Mouse (Mus musculus): ENCODE results near the gene Wdr53. TPM values are rescaled to one million over a fixed set of nuclear protein-coding genes. Genes with fewer than 3 reads are reported as not detected.
"Not testable (repeated sequence)": the region's sequence is repeated elsewhere in the genome, so short reads cannot be mapped to it uniquely, and the experiment has no call there.

Wdr53 gene
- polyA plus RNA-seq (2015; fragmentation: Nextera tagmentation; extraction: Ambion mirVana) = 8.4 and 11.0 TPM in 2 replicates

DNA sequence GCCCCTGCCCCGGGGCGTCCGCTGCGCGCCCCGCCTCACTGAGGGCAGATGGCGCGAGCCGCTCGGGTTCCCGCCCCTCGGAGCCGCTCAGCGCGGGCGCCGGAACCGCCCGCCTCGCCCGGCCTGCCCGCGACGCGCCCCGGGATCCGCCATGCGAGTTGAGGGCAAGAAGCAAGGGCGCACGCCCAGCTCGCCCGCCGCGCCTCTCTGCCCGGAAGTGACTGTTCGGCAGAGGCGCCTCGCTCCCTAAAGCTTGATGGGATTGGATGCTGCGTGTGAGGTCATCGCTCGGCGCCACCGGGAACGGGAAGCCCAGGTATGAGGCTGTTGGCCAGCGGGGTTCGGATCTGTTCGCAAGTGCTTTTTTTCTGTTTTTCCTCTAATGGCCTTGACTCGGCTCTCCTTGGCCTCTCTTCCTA lies at the start of gene Wdr53, which contains the start of gene Fbxo45:
TSS of gene Wdr53 (plus strand) at position 276 of the 419 bp plus-strand sequence.
TSS of gene Fbxo45 (minus strand) at position 207 of the 419 bp plus-strand sequence.
- Histone ChIP-seq H3K27me3 (replicated peaks) (no peaks in the 10 kb centered on the region), H3K36me3 (peaks cover 3% of the 10 kb centered on the region), H3K4me2 (peak within 1 kb of the TSS; percentile 87), H3K27ac (replicated peaks) (peak within 1 kb of the TSS; percentile 94), H3K9ac (peak within 1 kb of the TSS; percentile 94), H3K4me1 (peaks cover 36% of the 10 kb centered on the region), H3K4me3 (peak within 1 kb of the TSS; percentile 83), H3K9me3 (no peaks in the 10 kb centered on the region)
- peak; percentile 96 for ATAC-seq (ENCODE audit: extremely low read depth, insufficient number of reproducible peaks, low FRiP score, low TSS enrichment)
- under 1% methylated on average over 48 of the region's 48 CpGs for WGBS

DNA sequence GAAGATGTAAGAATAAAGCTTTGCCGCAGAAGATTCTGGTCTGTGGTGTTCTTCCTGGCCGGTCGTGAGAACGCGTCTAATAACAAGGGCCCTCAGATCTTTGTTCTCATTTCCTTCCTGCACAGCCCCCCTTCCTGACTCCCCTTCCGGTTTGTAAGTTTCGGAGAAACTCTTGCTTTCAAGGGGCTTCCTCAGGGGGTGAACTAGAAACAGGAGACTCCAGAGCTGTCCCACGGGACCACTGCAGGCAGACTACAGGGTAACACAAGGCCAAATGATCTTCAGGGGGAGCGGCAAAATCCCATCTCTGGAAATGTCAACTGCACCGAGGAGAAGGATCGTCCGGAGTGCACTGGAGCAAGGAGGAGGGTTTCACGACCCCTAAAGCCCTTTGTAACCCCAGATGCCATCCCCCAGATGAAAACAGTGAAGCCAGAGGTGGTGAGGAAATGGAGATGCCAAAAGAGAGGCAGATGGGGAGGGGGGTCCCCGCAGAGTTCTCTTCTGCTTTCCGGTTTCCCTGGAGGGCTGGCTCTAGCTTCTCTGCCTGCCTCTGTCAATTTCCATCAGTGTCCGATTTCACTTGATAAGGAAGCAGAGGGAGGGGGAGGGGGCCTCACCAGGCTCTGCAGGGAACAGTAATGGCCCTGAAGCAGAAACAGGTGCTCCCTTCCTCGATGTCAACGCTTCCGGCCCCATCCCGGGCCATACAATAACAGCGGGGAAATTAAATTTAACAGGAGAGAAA lies 46.6 kb upstream of the Wdr53 start:
- Histone ChIP-seq H3K4me2 (peak overlapping the region; percentile 37), H3K27me3 (replicated peaks) (no peaks in the 10 kb centered on the region), H3K4me3 (peak overlapping the region; percentile 23), H3K9me3 (0 out of 2 replicates have a peak, but pooled peaks cover 5% of the 10 kb centered on the region), H3K36me3 (no peaks in the 10 kb centered on the region), H3K4me1 (no peaks in the 10 kb centered on the region), H3K27ac (replicated peaks) (peak overlapping the region; percentile 70), H3K9ac (peak overlapping the region; percentile 19; the same call in 1 of the 2 replicates)
- WGBS = 72% methylated on average over 21 of the region's 21 CpGs
- no peak for ATAC-seq (ENCODE audit: extremely low read depth, insufficient number of reproducible peaks, low FRiP score, low TSS enrichment)

DNA sequence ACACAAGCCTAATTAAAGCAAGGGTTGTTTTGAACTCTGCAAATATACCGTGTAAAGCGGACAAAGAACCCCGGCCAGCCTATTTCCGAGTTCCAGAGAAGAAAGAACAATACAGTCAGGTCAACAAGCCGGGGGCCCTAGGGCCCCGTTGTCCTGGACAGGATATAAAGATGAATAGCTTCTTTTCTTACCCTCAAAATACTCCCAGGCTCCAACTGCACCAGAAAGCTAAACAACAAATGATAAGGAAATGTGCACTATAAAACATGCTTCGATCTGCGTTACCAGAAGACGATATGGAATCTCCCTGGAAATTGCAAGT lies 46.1 kb upstream of the Wdr53 start:
- no peaks in the 10 kb centered on the region for H3K27me3 ChIP-seq (replicated peaks)
- H3K27ac ChIP-seq (replicated peaks) = peak overlapping the region; percentile 70; the same call in 1 of the 2 replicates
- no peak overlapping the region for H3K9ac ChIP-seq
- 0 out of 2 replicates have a peak, but pooled peaks cover 5% of the 10 kb centered on the region for H3K9me3 ChIP-seq
- no peaks in the 10 kb centered on the region for H3K4me1 ChIP-seq
- no peaks in the 10 kb centered on the region for H3K36me3 ChIP-seq
- ATAC-seq (ENCODE audit: extremely low read depth, insufficient number of reproducible peaks, low FRiP score, low TSS enrichment) = no peak
- H3K4me2 ChIP-seq = peak overlapping the region; percentile 37
- H3K4me3 ChIP-seq = peak overlapping the region; percentile 23; the same call in 1 of the 2 replicates
- WGBS = 67% methylated on average over 9 of the region's 9 CpGs

DNA sequence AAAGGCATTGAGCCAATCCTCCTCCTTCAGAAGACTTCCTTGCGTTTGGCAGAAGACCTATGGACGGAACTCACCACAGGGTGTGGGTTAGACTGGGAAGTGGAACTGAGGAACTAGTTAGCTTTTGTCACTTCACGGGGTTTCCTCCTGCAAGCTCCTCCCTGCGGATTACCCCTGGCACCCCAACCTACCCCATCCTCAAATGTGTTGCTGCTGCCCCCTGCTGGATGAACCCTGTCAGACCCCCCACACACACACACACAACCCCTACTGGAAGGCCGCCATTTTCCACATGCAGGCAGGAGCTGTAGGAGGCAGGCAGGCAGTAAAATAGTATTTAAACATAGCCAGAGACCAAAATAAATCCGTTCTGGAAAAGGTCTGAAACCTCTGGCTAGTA lies 44.3 kb upstream of the Wdr53 start:
- Histone ChIP-seq H3K27ac (replicated peaks) (no peak overlapping the region), H3K4me1 (no peaks in the 10 kb centered on the region), H3K4me2 (no peak overlapping the region), H3K4me3 (no peak overlapping the region), H3K9ac (no peak overlapping the region), H3K9me3 (0 out of 2 replicates have a peak, but pooled peaks cover 5% of the 10 kb centered on the region), H3K27me3 (replicated peaks) (no peaks in the 10 kb centered on the region), H3K36me3 (no peaks in the 10 kb centered on the region)
- no peak for ATAC-seq (ENCODE audit: extremely low read depth, insufficient number of reproducible peaks, low FRiP score, low TSS enrichment)
- WGBS = 71% methylated on average over 6 of the region's 6 CpGs

DNA sequence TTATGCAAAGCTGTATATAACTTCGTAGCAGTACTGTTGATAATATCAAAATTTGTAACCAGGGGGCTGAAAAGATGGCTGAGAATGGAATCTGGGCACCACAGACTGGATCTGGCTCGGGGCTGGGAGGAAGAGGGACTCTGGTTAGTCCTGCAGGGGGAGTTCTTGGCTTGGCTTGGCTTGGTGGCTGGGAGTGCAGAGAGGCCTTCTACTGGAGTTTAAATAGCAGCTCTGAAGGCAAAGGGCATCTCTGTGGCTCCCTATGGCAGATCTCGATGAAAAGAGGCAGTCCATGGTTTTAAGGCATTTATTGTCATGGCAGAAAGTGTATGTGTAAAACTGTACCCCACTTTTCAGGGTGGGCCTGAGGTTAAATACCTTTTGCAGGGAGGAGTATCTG lies 42.1 kb upstream of the Wdr53 start:
- Histone ChIP-seq H3K36me3 (no peaks in the 10 kb centered on the region), H3K9me3 (peaks cover 14% of the 10 kb centered on the region; the same call in 1 of the 2 replicates), H3K4me3 (no peak overlapping the region), H3K4me2 (no peak overlapping the region), H3K4me1 (no peaks in the 10 kb centered on the region), H3K27me3 (replicated peaks) (no peaks in the 10 kb centered on the region), H3K9ac (no peak overlapping the region), H3K27ac (replicated peaks) (no peak overlapping the region)
- no peak for ATAC-seq (ENCODE audit: extremely low read depth, insufficient number of reproducible peaks, low FRiP score, low TSS enrichment)
- WGBS = 45% methylated on average over 3 of the region's 3 CpGs

DNA sequence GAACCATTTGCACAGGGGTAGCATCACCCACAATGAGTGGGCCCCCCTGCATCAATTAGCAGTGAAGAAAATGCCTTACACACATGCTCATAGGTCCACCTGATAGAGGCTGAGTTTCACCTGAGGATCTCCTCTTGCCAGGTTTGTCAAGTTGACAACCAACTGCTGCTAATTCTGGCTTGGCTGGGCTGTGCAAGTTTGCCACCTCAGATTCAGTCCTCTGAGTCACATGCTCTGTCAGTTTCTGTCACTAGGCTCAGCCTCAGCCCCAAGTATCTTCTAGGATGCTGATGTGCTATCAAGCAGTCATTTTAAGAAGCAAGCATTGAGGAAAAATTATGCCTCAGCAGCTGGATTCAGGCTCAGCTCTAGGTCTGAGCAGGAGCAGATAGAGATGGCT lies 32.9 kb upstream of the Wdr53 start:
- Histone ChIP-seq H3K4me1 (peaks cover 7% of the 10 kb centered on the region; the same call in 1 of the 2 replicates), H3K9ac (no peak overlapping the region), H3K27me3 (replicated peaks) (no peaks in the 10 kb centered on the region), H3K36me3 (no peaks in the 10 kb centered on the region), H3K4me3 (no peak overlapping the region), H3K9me3 (peaks cover 8% of the 10 kb centered on the region; the same call in 1 of the 2 replicates), H3K4me2 (no peak overlapping the region), H3K27ac (replicated peaks) (0 out of 2 replicates have a peak overlapping the region, but pooled peaks have one; percentile 36)
- ATAC-seq (ENCODE audit: extremely low read depth, insufficient number of reproducible peaks, low FRiP score, low TSS enrichment) = no peak

DNA sequence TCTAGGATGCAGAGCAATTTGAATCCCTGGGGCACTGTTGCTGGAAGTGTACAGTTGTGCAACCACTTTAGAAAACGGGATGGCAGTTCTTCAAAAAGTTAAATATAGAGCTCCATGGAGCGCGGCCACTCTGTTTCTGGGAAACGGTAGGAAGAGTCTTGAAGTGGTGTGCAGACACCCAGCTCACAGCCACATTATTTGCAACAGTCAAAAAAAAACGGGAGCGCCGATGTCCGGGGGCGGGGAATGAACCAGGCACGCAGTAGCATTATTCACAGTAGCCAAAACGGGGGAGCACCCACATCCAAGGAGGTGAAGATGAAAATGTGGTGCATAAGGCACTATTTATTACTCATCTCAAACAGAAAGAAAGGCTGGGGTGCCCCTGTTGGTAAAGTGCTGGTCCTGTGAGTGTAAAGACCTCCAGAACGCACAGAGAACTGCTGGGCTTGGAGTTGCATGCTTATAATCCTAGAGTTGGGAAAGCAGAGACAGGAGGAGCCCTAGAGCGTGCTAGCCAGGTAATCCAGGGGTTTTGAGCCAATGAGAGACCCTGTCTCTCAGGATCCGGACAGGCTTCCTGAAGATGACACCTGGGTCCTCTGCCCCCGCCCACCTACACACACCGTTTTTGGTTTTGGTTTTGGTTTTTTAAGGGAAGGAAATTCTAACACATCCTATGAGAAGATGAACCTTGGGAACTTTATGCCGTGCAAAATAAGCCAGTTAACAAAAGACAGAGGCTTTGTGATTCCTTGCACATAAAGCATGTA lies 32.0 kb upstream of the Wdr53 start:
- Histone ChIP-seq H3K27me3 (replicated peaks) (no peaks in the 10 kb centered on the region), H3K27ac (replicated peaks) (peak overlapping the region; percentile 36; the same call in 1 of the 2 replicates), H3K9ac (0 out of 2 replicates have a peak overlapping the region, but pooled peaks have one; percentile 37), H3K4me3 (peak overlapping the region; percentile 27), H3K36me3 (no peaks in the 10 kb centered on the region), H3K9me3 (no peaks in the 10 kb centered on the region), H3K4me2 (peak overlapping the region; percentile 43), H3K4me1 (peaks cover 7% of the 10 kb centered on the region; the same call in 1 of the 2 replicates)
- 64% methylated on average over 17 of the region's 17 CpGs for WGBS
- no peak for ATAC-seq (ENCODE audit: extremely low read depth, insufficient number of reproducible peaks, low FRiP score, low TSS enrichment)

DNA sequence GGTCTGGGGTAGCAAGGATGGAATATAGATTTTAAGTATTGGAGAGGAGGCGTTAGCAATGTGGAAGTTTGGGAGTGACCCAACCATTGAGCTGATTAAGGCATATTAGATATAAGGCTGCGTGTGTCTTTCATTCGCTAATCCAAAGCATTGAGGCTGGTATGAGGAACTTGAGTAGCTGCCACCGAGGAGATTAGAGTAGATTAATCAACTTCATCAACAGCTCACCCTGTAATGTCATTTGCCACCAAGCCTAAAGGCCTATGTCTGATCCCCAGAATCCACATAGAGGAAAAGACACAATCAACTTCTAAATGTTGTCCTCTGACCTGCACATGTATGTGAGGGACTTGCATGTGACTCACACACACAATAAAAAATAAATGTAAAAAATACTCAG lies 25.2 kb upstream of the Wdr53 start:
- Histone ChIP-seq H3K4me2 (no peak overlapping the region), H3K9me3 (no peaks in the 10 kb centered on the region), H3K27me3 (replicated peaks) (no peaks in the 10 kb centered on the region), H3K27ac (replicated peaks) (no peak overlapping the region), H3K9ac (no peak overlapping the region), H3K4me1 (no peaks in the 10 kb centered on the region), H3K4me3 (no peak overlapping the region), H3K36me3 (no peaks in the 10 kb centered on the region)
- ATAC-seq (ENCODE audit: extremely low read depth, insufficient number of reproducible peaks, low FRiP score, low TSS enrichment) = no peak
- 74% methylated on average over 4 of the region's 4 CpGs for WGBS

DNA sequence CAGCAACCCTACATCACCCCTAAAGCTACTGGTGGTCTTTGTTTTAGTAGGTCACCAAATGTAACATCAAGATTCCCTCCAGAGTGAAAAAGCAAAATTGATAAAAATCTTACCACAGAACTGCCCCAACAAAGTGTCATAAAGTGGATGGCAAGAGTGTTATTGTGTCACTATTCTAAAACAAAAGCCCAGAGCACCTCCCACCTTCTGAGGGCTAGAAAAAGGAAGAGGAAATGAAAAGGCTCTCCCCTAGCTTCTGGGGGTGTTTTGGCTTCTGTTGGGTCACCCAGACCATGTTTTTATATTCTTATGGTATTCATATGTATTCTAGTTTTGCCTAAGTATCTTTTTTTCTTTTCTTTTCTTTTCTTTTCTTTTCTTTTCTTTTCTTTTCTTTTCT lies 24.6 kb upstream of the Wdr53 start:
- H3K9me3 ChIP-seq = no peaks in the 10 kb centered on the region
- no peak overlapping the region for H3K27ac ChIP-seq (replicated peaks)
- no peaks in the 10 kb centered on the region for H3K27me3 ChIP-seq (replicated peaks)
- no peaks in the 10 kb centered on the region for H3K4me1 ChIP-seq
- H3K4me2 ChIP-seq = no peak overlapping the region
- no peak overlapping the region for H3K4me3 ChIP-seq
- no peak overlapping the region for H3K9ac ChIP-seq
- no peaks in the 10 kb centered on the region for H3K36me3 ChIP-seq
- no peak for ATAC-seq (ENCODE audit: extremely low read depth, insufficient number of reproducible peaks, low FRiP score, low TSS enrichment)

DNA sequence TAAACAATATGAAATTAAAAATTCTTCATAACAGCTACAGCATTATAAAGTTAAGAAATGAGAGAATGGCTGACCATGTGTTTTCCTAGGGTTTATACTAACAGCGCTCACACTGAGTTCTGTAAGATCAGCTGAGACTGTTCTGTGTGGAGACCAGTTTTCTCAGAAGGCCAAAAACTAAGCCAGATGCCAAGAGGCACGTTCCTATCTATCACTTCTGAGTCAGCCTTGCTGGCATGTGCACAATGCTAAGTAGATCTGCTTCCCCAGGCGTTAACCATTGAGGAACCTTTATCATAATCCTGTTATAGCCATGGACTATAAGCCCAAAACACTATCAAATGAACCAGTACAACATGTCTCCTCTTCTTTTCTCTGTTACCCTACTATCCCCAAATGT lies 15.0 kb upstream of the Wdr53 start:
- Histone ChIP-seq H3K36me3 (peaks cover 62% of the 10 kb centered on the region), H3K27ac (replicated peaks) (0 out of 2 replicates have a peak overlapping the region, but pooled peaks have one; percentile 42)
- WGBS = 56% methylated on average over 3 of the region's 3 CpGs

DNA sequence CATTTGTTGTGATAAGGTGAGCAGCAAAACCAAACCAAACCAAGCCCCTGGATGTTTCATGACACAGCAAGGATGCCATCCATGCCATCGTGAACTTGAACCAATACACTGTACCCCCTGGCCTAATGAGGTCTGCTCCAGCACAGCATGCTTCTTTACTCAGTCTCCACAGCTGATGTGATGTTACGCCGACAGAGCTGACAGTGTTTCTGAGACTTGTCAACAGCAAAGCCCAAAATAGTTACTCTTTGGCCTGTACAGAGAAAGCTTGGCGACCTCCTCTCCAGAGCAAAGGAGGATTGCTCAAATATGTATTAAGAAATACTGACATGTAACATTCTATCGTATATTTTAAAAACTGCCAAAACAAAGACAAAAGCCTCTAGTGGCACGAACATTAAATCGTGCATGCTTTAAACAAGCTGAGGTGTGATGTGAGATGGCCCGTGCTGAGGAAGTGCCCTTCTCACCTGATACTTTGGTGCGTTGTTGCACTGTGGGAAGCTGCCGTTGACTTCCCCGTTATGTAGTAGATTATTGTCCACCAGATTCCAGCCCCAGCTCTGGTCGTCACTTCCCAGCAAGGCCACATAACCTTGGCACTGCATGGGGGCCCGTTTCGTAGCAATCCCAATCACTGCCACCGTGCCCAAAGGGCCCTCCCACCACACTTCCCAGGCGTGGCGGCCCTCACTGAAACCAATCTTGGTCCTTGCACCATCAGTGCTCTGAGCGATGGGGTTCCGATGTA lies 8.9 kb upstream of the Wdr53 start:
- no peak; the same call in 1 of the 2 replicates for ATAC-seq (ENCODE audit: extremely low read depth, insufficient number of reproducible peaks, low FRiP score, low TSS enrichment)
- H3K36me3 ChIP-seq = peaks cover 54% of the 10 kb centered on the region
- 0 out of 2 replicates have a peak overlapping the region, but pooled peaks have one; percentile 25 for H3K9ac ChIP-seq
- no peaks in the 10 kb centered on the region for H3K9me3 ChIP-seq
- peak overlapping the region; percentile 91 for H3K27ac ChIP-seq (replicated peaks)
- H3K4me2 ChIP-seq = peak overlapping the region; percentile 28; the same call in 1 of the 2 replicates
- H3K4me3 ChIP-seq = no peak overlapping the region
- no peaks in the 10 kb centered on the region for H3K27me3 ChIP-seq (replicated peaks)
- 52% methylated on average over 19 of the region's 19 CpGs for WGBS
- H3K4me1 ChIP-seq = peaks cover 44% of the 10 kb centered on the region

More for the DNA sequence above, 15.0 kb upstream of the Wdr53 start:
- ATAC-seq (ENCODE audit: extremely low read depth, insufficient number of reproducible peaks, low FRiP score, low TSS enrichment); H3K27me3 ChIP-seq (replicated peaks); H3K9ac ChIP-seq; H3K4me3 ChIP-seq; H3K9me3 ChIP-seq; H3K4me2 ChIP-seq: not testable (repeated sequence)
- H3K4me1 ChIP-seq = peaks cover 26% of the 10 kb centered on the region

All from heart, embryonic 13.5 days (tissue).